Mouse (Mus musculus) CH12.LX (cell line): Measurements from ENCODE around the gene Imp3.

Source experiments
- CTCF ChIP-seq, 2 experiments: IDR thresholded peaks in 1 of 2; conservative IDR thresholded peaks in 1 of 2; 2 replicates each; pipeline ENCODE4 v1.5.1; 2011 to 2012; ENCODE audit warnings: low read depth in 2 of 2, low read length in 2 of 2, improper control_type of control experiment in 1 of 2, inconsistent platforms in 1 of 2, mild to moderate bottlenecking in 1 of 2, moderate library complexity in 1 of 2
- EP300 ChIP-seq: IDR thresholded peaks from 2 replicates; pipeline ENCODE4 v1.6.1; 2011; ENCODE audit warnings: low read length, improper control_type of control experiment
- IRF4 ChIP-seq: IDR thresholded peaks from 2 replicates; pipeline ENCODE4 v1.6.1; 2014; ENCODE audit warnings: low read depth, mild to moderate bottlenecking, inconsistent platforms, low read length, improper control_type of control experiment
- MEF2A ChIP-seq: IDR thresholded peaks from 2 replicates; pipeline ENCODE4 v1.6.1; 2014; ENCODE audit warnings: low read depth, mild to moderate bottlenecking, inconsistent platforms, low read length, improper control_type of control experiment, borderline replicate concordance
- MXI1 ChIP-seq: IDR thresholded peaks from 2 replicates; pipeline ENCODE4 v1.6.1; 2011; ENCODE audit warnings: mild to moderate bottlenecking, low read depth, low read length, improper control_type of control experiment
- NRF1 ChIP-seq: IDR thresholded peaks from 2 replicates; pipeline ENCODE4 v1.6.1; 2014; ENCODE audit warnings: low read depth, mild to moderate bottlenecking, inconsistent platforms, low read length, improper control_type of control experiment, moderate library complexity
- POLR2A ChIP-seq: IDR thresholded peaks from 2 replicates; pipeline ENCODE4 v1.6.1; 2011; ENCODE audit warnings: low read depth, mild to moderate bottlenecking, improper control_type of control experiment, low read length
- RAD21 ChIP-seq: IDR thresholded peaks from 2 replicates; pipeline ENCODE4 v1.6.1; 2011; ENCODE audit warnings: low read depth, mild to moderate bottlenecking, low read length, improper control_type of control experiment, moderate library complexity
- RCOR1 ChIP-seq: conservative IDR thresholded peaks from 2 replicates; pipeline ENCODE4 v1.6.1; 2012; ENCODE audit warnings: low read depth, mild to moderate bottlenecking, inconsistent platforms, low read length, improper control_type of control experiment
- USF1 ChIP-seq: IDR thresholded peaks from 2 replicates; pipeline ENCODE4 v1.6.1; 2014; ENCODE audit warnings: low read depth, mild to moderate bottlenecking, inconsistent platforms, low read length, improper control_type of control experiment
- ZKSCAN1 ChIP-seq: IDR thresholded peaks from 2 replicates; pipeline ENCODE4 v1.6.1; 2012; ENCODE audit warnings: low read depth, inconsistent platforms, low read length, improper control_type of control experiment, borderline replicate concordance
- ZNF384 ChIP-seq: IDR thresholded peaks from 2 replicates; pipeline ENCODE4 v1.6.1; 2012; ENCODE audit warnings: low read depth, low read length, improper control_type of control experiment, inconsistent platforms

DNA sequence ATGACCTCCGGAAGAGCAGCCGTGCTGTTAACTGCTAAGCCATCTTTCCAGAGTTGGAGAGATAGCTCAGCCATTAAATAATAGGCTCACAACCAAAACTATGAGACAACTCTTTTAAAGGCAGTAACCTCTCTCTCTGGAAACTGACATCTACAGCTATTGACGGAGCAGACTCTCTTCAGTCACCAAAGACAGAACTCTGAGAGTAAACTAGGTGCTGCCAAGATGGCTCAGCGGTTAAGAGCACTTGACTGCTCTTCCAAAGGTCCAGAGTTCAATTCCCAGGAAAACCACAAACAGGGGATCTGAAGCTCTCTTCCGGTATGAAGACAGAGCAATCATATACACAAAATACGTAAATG lies 433 bp upstream of the Imp3 start:
- TF ChIP-seq USF1 (no peak), CTCF (conservative IDR thresholded peaks at IDR 0.05 in 1 of 2, IDR thresholded peaks at IDR 0.05 in 1 of 2; ENCODE audit: low read depth in 2 of 2, low read length in 2 of 2) (no peak), EP300 (no peak), IRF4 (no peak), POLR2A (no peak), ZKSCAN1 (no peak), NRF1 (no peak), ZNF384 (no peak), RAD21 (no peak), RCOR1 (no peak), MEF2A (no peak), MXI1 (no peak)
